Mouse (Mus musculus) liver, adult 2 months (tissue): ENCODE data around the gene Olfr1065. TPM values are rescaled to one million over a fixed set of nuclear protein-coding genes. Genes with fewer than 3 reads are reported as not detected.
"Not testable (repeated sequence)": the region's sequence is repeated elsewhere in the genome, so short reads cannot be mapped to it uniquely, and the experiment has no call there.

Source experiments
- DNase-seq: peaks from one replicate; pipeline ENCODE4 v3.0.0-alpha.2; 2011; ENCODE audit warnings: low read depth, low spot score; ENCODE audit errors: extremely low read depth
- H3K27ac ChIP-seq: fragments of 200-500 bp; replicated peaks from 2 replicates; pipeline ENCODE4 v1.5.1; 2012; ENCODE audit warnings: low read depth, mild to moderate bottlenecking, control low read depth, inconsistent platforms, low read length; ENCODE audit not compliant: insufficient read depth
- H3K27me3 ChIP-seq: fragments of 200-500 bp; 2 replicates; pipeline ENCODE4 v1.6.1; 2012; ENCODE audit warnings: mild to moderate bottlenecking, moderate library complexity, low read length, inconsistent platforms; ENCODE audit not compliant: control insufficient read depth, insufficient read depth
- H3K36me3 ChIP-seq: fragments of 200-500 bp; 2 replicates; pipeline ENCODE4 v1.6.1; 2012; ENCODE audit warnings: low read length, inconsistent platforms; ENCODE audit not compliant: control insufficient read depth, insufficient read depth
- H3K4me1 ChIP-seq: fragments of 200-500 bp; 2 replicates; pipeline ENCODE4 v1.6.1; 2011; ENCODE audit warnings: low read length; ENCODE audit not compliant: control insufficient read depth, insufficient read depth
- H3K4me3 ChIP-seq: fragments of 200-500 bp; 2 replicates; pipeline ENCODE4 v1.5.1; 2011; ENCODE audit warnings: low read depth, mild to moderate bottlenecking, control low read depth, low read length, moderate library complexity; ENCODE audit not compliant: insufficient read depth
- H3K79me2 ChIP-seq: fragments of 200-500 bp; 2 replicates; pipeline ENCODE4 v1.6.1; 2012; ENCODE audit warnings: inconsistent platforms, mild to moderate bottlenecking, low read length, moderate library complexity; ENCODE audit not compliant: control insufficient read depth, insufficient read depth
- H3K9ac ChIP-seq: fragments of 200-500 bp; 2 replicates; pipeline ENCODE4 v1.6.1; 2012; ENCODE audit warnings: low read depth, mild to moderate bottlenecking, control low read depth, inconsistent platforms, low read length
- CTCF ChIP-seq: fragments of 200-500 bp; IDR thresholded peaks from 2 replicates; pipeline ENCODE4 v1.5.1; 2011; ENCODE audit warnings: low read depth, low read length, control low read depth
- POLR2A ChIP-seq: fragments of 200-500 bp; IDR thresholded peaks from 2 replicates; pipeline ENCODE4 v1.6.1; 2011; ENCODE audit warnings: low read length, control low read depth; ENCODE audit not compliant: insufficient read depth; ENCODE audit errors: extremely low read depth
- WGBS: fragments of 180-500 bp; shearing (Covaris S2); methylation state at CpG from one replicate; pipeline ENCODE4 v1.1.7; 2018; 5-methylcytosine and 5-hydroxymethylcytosine counted together
- polyA plus RNA-seq: library from polyadenylated mRNA; depleted of rRNA; stranded (reverse); fragments of >200 nt; gene quantifications from 2 replicates; pipeline ENCODE4 v1.2.3, GENCODE M21; 2012; rRNA removed
- total RNA-seq: library from RNA; depleted of rRNA; stranded (reverse); fragments of >200 nt; gene quantifications from 2 replicates; pipeline ENCODE4 v1.2.3, GENCODE M21; 2014; rRNA removed

Olfr1065 gene
- total RNA-seq = not detected in 2 replicates
- not detected in 2 replicates for polyA plus RNA-seq

DNA sequence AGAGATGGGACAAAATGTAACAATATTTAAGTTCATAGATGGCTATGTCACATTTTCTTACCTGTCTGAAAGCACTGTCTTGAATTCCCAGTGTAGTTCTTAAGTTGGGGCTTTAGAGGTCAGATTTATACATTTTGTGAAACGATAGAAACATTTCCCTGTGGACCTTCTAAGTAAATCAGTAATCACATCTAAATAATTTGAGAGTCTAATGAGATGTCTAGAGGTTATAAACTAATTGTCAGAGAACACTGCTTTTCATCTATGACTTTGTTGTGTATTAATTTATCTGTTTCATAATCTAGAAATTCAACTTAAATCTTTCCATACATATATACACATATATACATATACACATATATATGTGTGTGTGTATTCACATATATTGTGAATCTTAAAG lies at the start of gene Olfr1065:
Gene Olfr1065 (minus strand): TSS at position 101 of the 400 bp plus-strand sequence.
- H3K4me1 ChIP-seq, H3K4me3 ChIP-seq, H3K79me2 ChIP-seq, DNase-seq, H3K27ac ChIP-seq, H3K9ac ChIP-seq, H3K27me3 ChIP-seq, H3K36me3 ChIP-seq: not testable (repeated sequence)
- WGBS = 73% methylated on average over 1 of the region's 1 CpGs

DNA sequence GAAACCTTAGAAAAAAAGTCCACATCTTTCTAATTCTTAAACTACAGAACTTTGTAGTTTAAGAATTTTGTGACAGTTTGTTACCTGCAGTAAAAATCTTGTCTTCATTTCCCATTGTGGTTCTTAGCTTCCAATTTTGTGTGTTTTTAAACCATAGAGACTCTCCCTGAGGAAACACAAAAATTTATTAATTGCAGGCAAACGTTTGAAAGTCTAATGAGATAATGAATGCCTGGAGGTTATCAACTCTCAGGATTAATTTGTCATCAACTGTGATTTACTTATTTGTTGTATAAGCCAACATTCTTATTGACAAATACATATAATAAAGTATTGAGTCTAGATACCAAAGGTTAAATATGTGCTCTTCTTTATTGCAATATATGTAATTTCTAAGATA lies 36.9 kb upstream of the Olfr1065 start, which contains the start of gene Olfr228:
Gene Olfr228 (minus strand): TSS at position 101 of the 400 bp plus-strand sequence.
- 36% methylated on average over 1 of the region's 1 CpGs for WGBS

DNA sequence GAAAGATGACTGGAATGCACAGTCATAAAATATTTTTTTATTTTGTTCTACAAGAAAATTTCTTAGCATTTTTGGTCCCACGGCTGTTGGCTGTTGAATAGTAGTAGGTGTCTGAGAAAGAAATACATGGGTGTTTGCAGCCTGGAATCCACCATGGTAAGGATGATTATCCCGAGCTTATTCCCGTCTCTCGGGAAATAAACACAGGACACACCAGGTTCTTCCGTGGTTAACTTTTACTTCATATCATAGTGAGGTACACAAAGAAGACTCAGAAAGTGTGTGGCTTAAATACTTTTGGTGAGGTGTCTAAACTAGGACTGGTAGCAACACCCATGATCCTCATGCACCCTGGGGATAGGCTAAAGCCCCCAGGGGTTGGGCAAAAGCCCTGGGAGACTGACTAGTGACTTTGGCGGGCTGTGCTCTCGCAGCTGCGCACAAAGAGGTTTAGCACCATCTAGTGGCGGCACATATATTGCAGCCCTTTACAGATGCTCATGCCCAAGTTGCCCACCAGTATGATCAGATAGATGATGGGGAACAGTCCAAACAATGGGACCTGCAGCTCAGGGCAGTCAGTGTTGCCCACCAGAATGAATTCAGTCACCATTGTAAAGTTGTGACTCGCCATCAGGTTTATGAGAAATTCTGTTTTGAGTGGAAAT lies 14.2 kb upstream of the Olfr1065 start:
- Histone ChIP-seq H3K4me1 (no peaks in the 10 kb centered on the region), H3K9ac (no peak overlapping the region), H3K4me3 (no peak overlapping the region), H3K27me3 (no peaks in the 10 kb centered on the region), H3K36me3 (no peaks in the 10 kb centered on the region), H3K27ac (no peak overlapping the region), H3K79me2 (no peaks in the 10 kb centered on the region)
- TF ChIP-seq CTCF (peak; percentile 74), POLR2A (no peak)
- DNase-seq = peak; percentile 18
- 29% methylated on average over 10 of the region's 10 CpGs for WGBS

More for the DNA sequence above, 36.9 kb upstream of the Olfr1065 start, which contains the start of gene Olfr228:
- Histone ChIP-seq H3K4me3 (no peak within 1 kb of the TSS), H3K9ac (no peak within 1 kb of the TSS), H3K79me2 (no peaks in the 10 kb centered on the region), H3K27me3 (no peaks in the 10 kb centered on the region), H3K36me3 (no peaks in the 10 kb centered on the region), H3K27ac (no peak within 1 kb of the TSS), H3K4me1 (no peaks in the 10 kb centered on the region)
- no peak for DNase-seq
- no peak for TF ChIP-seq CTCF
- TF ChIP-seq POLR2A = no peak

DNA sequence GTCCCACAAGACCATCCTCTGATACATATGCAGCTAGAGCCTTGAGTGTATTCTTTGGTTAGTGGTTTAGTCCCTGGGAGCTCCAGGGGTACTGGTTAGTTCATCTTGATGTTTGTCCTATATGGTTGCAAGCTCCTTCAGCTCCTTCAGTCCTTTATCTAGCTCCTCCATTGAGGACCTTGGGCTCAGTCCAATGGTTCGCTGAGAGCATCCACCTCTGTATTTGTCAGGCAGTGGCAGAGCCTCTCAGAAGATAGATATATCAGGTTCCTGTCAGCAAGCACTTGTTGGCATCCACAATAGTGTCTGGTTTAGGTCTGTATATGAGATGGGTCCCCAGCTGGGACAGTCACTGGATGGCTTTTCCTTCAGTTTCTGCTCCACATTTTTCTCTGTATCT lies 10.0 kb upstream of the Olfr1065 start:
- no peaks in the 10 kb centered on the region for H3K27me3 ChIP-seq
- 77% methylated on average over 1 of the region's 1 CpGs for WGBS
- H3K4me3 ChIP-seq = no peak overlapping the region
- no peak overlapping the region for H3K27ac ChIP-seq
- no peaks in the 10 kb centered on the region for H3K4me1 ChIP-seq
- no peaks in the 10 kb centered on the region for H3K79me2 ChIP-seq
- H3K9ac ChIP-seq = no peak overlapping the region
- H3K36me3 ChIP-seq = no peaks in the 10 kb centered on the region
- DNase-seq = no peak
- TF ChIP-seq CTCF (no peak), POLR2A (no peak)

DNA sequence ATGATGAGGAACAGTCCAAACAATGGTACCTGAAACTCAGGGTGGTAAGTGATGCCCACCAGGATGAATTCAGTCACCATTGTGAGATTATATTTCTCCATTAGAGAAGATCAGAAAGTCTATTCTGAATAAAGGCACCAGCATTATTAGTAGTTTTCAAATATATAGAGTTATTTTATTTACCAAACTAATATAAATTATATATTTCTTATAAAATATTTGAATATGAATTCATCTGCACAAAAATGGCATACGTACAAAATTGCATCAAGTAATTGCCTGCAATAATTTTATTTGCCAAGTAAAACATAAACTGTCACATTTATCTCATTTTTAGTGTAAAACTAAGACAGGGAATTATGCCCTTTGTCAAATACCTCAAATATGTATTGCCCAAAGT lies 5.8 kb upstream of the Olfr1065 start, which contains the start of gene Olfr1066:
Gene Olfr1066 (minus strand): TSS at position 101 of the 400 bp plus-strand sequence.
- no peaks in the 10 kb centered on the region for H3K79me2 ChIP-seq
- no peaks in the 10 kb centered on the region for H3K36me3 ChIP-seq
- H3K4me1 ChIP-seq = no peaks in the 10 kb centered on the region
- H3K27ac ChIP-seq = no peak within 1 kb of the TSS
- H3K27me3 ChIP-seq = no peaks in the 10 kb centered on the region
- no peak within 1 kb of the TSS for H3K4me3 ChIP-seq
- 74% methylated on average over 1 of the region's 1 CpGs for WGBS
- no peak for DNase-seq
- H3K9ac ChIP-seq = no peak within 1 kb of the TSS
- TF ChIP-seq CTCF (no peak), POLR2A (no peak)

DNA sequence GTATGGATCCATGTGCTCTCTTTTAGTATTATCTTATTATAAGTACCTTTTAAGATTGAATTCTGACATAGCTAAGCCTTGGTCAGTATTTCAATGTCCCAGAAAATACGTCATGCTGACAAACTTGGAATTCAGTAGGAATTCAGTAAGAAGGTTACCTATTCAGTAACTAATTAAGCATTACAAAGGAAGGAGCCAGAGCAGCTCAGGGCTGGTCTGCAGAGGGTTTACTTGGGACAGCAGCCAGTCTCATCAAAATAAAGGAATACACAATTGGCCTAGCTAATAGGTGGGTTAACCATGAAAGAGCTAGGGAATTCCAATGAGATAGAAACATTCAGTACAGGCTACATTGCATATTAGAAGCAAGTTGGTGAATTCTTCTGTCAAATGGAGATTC lies 8.3 kb downstream of the Olfr1065 start:
- H3K4me1 ChIP-seq, H3K79me2 ChIP-seq, H3K27ac ChIP-seq, H3K4me3 ChIP-seq, H3K9ac ChIP-seq, H3K27me3 ChIP-seq, H3K36me3 ChIP-seq, DNase-seq: not testable (repeated sequence)
- 79% methylated on average over 1 of the region's 1 CpGs for WGBS

DNA sequence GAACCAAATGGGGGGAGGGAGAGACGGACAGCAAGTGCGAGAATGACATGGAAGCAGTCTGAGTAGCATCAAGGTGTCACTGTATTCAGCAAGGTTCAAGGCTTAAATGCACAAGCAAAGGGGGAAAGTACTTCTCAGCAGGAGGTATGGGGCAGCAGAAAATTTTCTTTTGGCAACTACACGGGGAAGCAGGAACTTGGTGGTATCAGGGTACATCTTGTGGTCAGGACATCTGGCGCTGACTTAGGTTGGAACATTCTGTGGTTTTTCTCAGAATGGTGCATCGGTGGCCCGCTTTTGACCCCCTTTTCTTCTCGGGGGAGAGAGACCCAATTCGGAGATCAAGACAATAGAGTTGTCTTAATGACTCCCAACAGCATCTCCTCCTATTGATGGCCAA lies 21.9 kb downstream of the Olfr1065 start:
- WGBS = 89% methylated on average over 8 of the region's 8 CpGs
- not testable (repeated sequence) for H3K9ac ChIP-seq, H3K79me2 ChIP-seq, H3K27ac ChIP-seq, DNase-seq, H3K4me1 ChIP-seq, H3K27me3 ChIP-seq, H3K36me3 ChIP-seq, H3K4me3 ChIP-seq

DNA sequence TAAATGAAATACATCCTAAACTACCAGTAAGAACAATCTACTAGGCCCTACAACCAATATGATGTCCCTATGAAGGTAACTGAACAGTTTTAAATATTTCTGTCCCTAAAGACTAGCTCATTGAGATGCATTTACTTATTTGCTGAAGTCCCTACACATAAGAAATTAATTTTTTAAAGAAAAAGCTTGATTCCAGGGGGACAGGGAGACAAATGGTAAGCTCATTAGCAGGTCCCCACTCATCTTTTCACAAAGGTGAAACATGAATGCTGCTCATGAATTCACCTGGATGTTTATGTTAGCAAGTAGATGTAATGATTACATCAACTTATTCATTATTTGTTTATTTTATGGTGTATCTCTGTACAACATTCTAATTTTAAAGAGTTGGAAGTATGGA lies 23.7 kb downstream of the Olfr1065 start, which contains the start of gene Olfr1062:
Gene Olfr1062 (minus strand): TSS at position 101 of the 400 bp plus-strand sequence.
- not testable (repeated sequence) for H3K9ac ChIP-seq, H3K27ac ChIP-seq, H3K36me3 ChIP-seq, DNase-seq, H3K79me2 ChIP-seq, H3K4me3 ChIP-seq, H3K27me3 ChIP-seq, H3K4me1 ChIP-seq
